9 mouse cellular contexts compared by ENCODE assay signal in the genomic region with DNA sequence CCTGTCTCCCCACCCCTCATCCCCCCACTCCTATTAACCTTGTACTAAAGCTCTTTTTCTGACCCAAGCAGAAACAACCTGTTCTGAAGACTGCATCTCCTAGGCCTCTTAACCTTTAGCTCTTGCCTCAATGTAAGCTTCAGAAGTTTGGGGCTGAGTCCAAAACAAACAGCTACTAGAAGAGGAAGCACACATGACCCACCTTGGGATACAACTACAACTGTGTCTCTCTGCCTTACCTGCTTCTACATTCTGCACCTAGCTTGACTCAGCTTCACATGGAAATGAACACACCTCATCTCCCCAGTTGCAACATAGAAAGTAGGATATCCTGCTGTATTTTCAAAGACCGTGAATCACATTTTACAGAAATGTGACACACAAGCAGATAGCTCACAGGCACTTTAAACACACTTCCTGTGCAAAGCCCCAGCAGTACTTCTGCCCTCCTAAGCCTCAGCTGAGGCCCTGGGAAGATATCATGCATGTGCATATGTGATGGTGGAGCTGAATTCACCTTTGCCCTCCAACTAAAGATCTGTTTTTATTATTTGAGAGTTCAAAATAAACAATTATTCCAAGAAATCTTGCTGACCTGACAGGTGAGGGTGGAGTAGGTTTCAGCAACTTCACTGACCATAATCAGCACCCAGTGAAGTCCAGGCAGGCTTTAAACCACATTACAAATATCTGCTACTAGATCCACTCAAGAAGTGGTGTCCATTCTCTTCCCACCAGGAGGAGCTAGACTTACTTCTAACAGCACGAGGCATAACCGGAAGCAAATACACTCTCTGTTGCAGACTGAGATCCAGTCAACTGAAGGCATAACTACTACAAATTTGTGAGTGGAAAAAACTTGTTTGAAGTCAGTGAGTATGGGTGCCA. TPM values are rescaled to one million over a fixed set of nuclear protein-coding genes. Genes with fewer than 3 reads are reported as not detected.
DNase-seq lines count a peak whose midpoint lies in the region; ATAC-seq lines count a peak whose summit lies in the region.
"Had no signal": no experiment of that assay in that cellular context is flagged by ENCODE, and none has a peak within 500 bp of the region (broad histone marks: within the 10 kb centered on the region; RNA-seq: fewer than 3 reads in every experiment).

No protein-coding gene starts in this region.

- no peaks in the 10 kb centered on the region for H3K9me3 ChIP-seq in hindbrain, embryonic 14.5 days (ENCODE audit: control insufficient read depth, low read length)
- no peaks in the 10 kb centered on the region for H3K9me3 ChIP-seq in hindbrain, embryonic 10.5 days
- H3K9me3 ChIP-seq in midbrain, embryonic 14.5 days (ENCODE audit: control insufficient read depth, low read length): no peaks in the 10 kb centered on the region
- no peaks in the 10 kb centered on the region for H3K9me3 ChIP-seq in midbrain, embryonic 16.5 days (replicated peaks; ENCODE audit: control insufficient read depth, low read length, poor library complexity, severe bottlenecking)
- H3K9me3 ChIP-seq: embryonic facial prominence, embryonic 13.5 days had no signal

- ATAC-seq in hindbrain, embryonic 14.5 days (ENCODE audit: low FRiP score): no peak
- no peak for ATAC-seq in midbrain, embryonic 14.5 days (ENCODE audit: low FRiP score, low TSS enrichment)
- ATAC-seq in midbrain, embryonic 16.5 days: no peak
- no peak for ATAC-seq in megakaryocyte, adult 5-6 weeks (ENCODE audit: poor library complexity, severe bottlenecking)

- no peak overlapping the region for H3K4me2 ChIP-seq in hindbrain, embryonic 14.5 days (replicated peaks)
- no peak overlapping the region for H3K4me2 ChIP-seq in midbrain, embryonic 14.5 days (ENCODE audit: low read length)
- H3K4me2 ChIP-seq in midbrain, embryonic 16.5 days (ENCODE audit: low read length): no peak overlapping the region
- H3K4me2 ChIP-seq: embryonic facial prominence, embryonic 13.5 days had no signal

- 78% methylated on average over 3 of the region's 3 CpGs for WGBS in hindbrain, embryonic 14.5 days
- WGBS in hindbrain, embryonic 10.5 days: 81% methylated on average over 3 of the region's 3 CpGs
- 79% methylated on average over 3 of the region's 3 CpGs for WGBS in midbrain, embryonic 14.5 days
- WGBS in midbrain, embryonic 16.5 days: 73% methylated on average over 3 of the region's 3 CpGs

- H3K9ac ChIP-seq in hindbrain, embryonic 14.5 days: no peak overlapping the region
- H3K9ac ChIP-seq in midbrain, embryonic 14.5 days (replicated peaks; ENCODE audit: low read length): no peak overlapping the region
- H3K9ac ChIP-seq in midbrain, embryonic 16.5 days (ENCODE audit: low read depth, low read length): no peak overlapping the region
- H3K9ac ChIP-seq: embryonic facial prominence, embryonic 13.5 days had no signal

- H3K4me3 ChIP-seq in hindbrain, embryonic 14.5 days (replicated peaks; ENCODE audit: low read length): no peak overlapping the region
- H3K4me3 ChIP-seq in hindbrain, embryonic 10.5 days: no peak overlapping the region
- H3K4me3 ChIP-seq in midbrain, embryonic 14.5 days (replicated peaks; ENCODE audit: low read depth, low read length): no peak overlapping the region
- H3K4me3 ChIP-seq in midbrain, embryonic 16.5 days (ENCODE audit: low read depth, low read length): no peak overlapping the region
- H3K4me3 ChIP-seq: embryonic facial prominence, embryonic 13.5 days had no signal

- DNase-seq in hindbrain, embryonic 14.5 days (ENCODE audit: low spot score): peak; percentile 36
- DNase-seq in hindbrain, embryonic 10.5 days (ENCODE audit: low spot score): no peak
- DNase-seq in midbrain, embryonic 14.5 days: peak; percentile 56
- peak; percentile 9 for DNase-seq in induced T-regulatory cell, adult 2 months (ENCODE audit: low read depth)
- no peak for DNase-seq in adrenal gland, adult 2 months
- DNase-seq in right cerebral cortex, adult 18-20 months: no peak

- no peak overlapping the region for H3K27ac ChIP-seq in hindbrain, embryonic 14.5 days
- H3K27ac ChIP-seq in hindbrain, embryonic 10.5 days: no peak overlapping the region
- H3K27ac ChIP-seq in midbrain, embryonic 14.5 days (replicated peaks; ENCODE audit: low read depth, low read length): no peak overlapping the region
- H3K27ac ChIP-seq in midbrain, embryonic 16.5 days (ENCODE audit: low read length): no peak overlapping the region
- H3K27ac ChIP-seq: embryonic facial prominence, embryonic 13.5 days had no signal

- H3K27me3 ChIP-seq in hindbrain, embryonic 14.5 days (ENCODE audit: control insufficient read depth, insufficient read depth, low read length): no peaks in the 10 kb centered on the region
- H3K27me3 ChIP-seq in hindbrain, embryonic 10.5 days (ENCODE audit: insufficient read depth, poor library complexity, severe bottlenecking): no peaks in the 10 kb centered on the region
- no peaks in the 10 kb centered on the region for H3K27me3 ChIP-seq in midbrain, embryonic 14.5 days (ENCODE audit: control insufficient read depth, insufficient read depth, low read length)
- H3K27me3 ChIP-seq in midbrain, embryonic 16.5 days (ENCODE audit: control insufficient read depth, insufficient read depth, low read depth, low read length): no peaks in the 10 kb centered on the region
- H3K27me3 ChIP-seq: embryonic facial prominence, embryonic 13.5 days had no signal

- no peaks in the 10 kb centered on the region for H3K4me1 ChIP-seq in hindbrain, embryonic 14.5 days (replicated peaks; ENCODE audit: control insufficient read depth, insufficient read depth, low read length)
- peaks cover 16% of the 10 kb centered on the region for H3K4me1 ChIP-seq in hindbrain, embryonic 10.5 days (replicated peaks)
- peaks cover 6% of the 10 kb centered on the region; the same call in 1 of the 2 replicates for H3K4me1 ChIP-seq in midbrain, embryonic 14.5 days (ENCODE audit: control insufficient read depth, insufficient read depth, low read length)
- peaks cover 6% of the 10 kb centered on the region for H3K4me1 ChIP-seq in midbrain, embryonic 16.5 days (ENCODE audit: control insufficient read depth, insufficient read depth, low read length)

- H3K36me3 ChIP-seq in hindbrain, embryonic 14.5 days (replicated peaks; ENCODE audit: control insufficient read depth, insufficient read depth): no peaks in the 10 kb centered on the region
- H3K36me3 ChIP-seq in hindbrain, embryonic 10.5 days: no peaks in the 10 kb centered on the region
- no peaks in the 10 kb centered on the region for H3K36me3 ChIP-seq in midbrain, embryonic 14.5 days (ENCODE audit: control insufficient read depth, insufficient read depth, low read length)
- no peaks in the 10 kb centered on the region for H3K36me3 ChIP-seq in midbrain, embryonic 16.5 days (ENCODE audit: control insufficient read depth, insufficient read depth, low read length)
- H3K36me3 ChIP-seq: embryonic facial prominence, embryonic 13.5 days had no signal

RNA-seq across cellular contexts. Expression of a gene that starts 29.7 kb away (rescaled TPM):
- 154 and 164 TPM in 2 replicates for polyA plus RNA-seq in hindbrain, embryonic 14.5 days (2014; fragmentation: Nextera tagmentation; extraction: Ambion mirVana)
- polyA plus RNA-seq in hindbrain, embryonic 10.5 days (2016; fragmentation: Nextera tagmentation; extraction: Ambion mirVana): 50.6 and 77.8 TPM in 2 replicates
- polyA plus RNA-seq in midbrain, embryonic 14.5 days (2014; fragmentation: Nextera tagmentation; extraction: Ambion mirVana): 195 and 282 TPM in 2 replicates
- 165 and 177 TPM in 2 replicates for polyA plus RNA-seq in midbrain, embryonic 16.5 days (2015; fragmentation: Nextera tagmentation; extraction: Ambion mirVana)
- total RNA-seq in adrenal gland, adult 2 months (2021): 10 to 100 TPM; 56.1 to 68.7 TPM
- 53.8 and 74.8 TPM in 2 replicates for polyA plus RNA-seq in adrenal gland, adult 2 months (2012; rRNA removed)
- total RNA-seq in megakaryocyte, adult 5-6 weeks (2015): 0.13 TPM in 1 of 2 replicates, not detected in the other
- total RNA-seq in megakaryocyte, adult 5-6 weeks (2017): 0.12 and 0.51 TPM in 2 replicates

Comparison
In these comparisons a context has a peak if more than half of its experiments do, and no peak if none do; other contexts are left out.
1. DNase-seq: peak in hindbrain, embryonic 14.5 days (single experiment), midbrain, embryonic 14.5 days (single experiment) and induced T-regulatory cell, adult 2 months (single experiment); none in hindbrain, embryonic 10.5 days (single experiment), adrenal gland, adult 2 months (single experiment) and right cerebral cortex, adult 18-20 months (single experiment).